Mouse (Mus musculus) lung, adult 18-20 months (tissue): ENCODE measurements around the gene Fxyd2.
A peak's percentile ranks its signal among the peaks of the same experiment; 100 is the strongest.

Source experiments
- DNase-seq, 2 experiments: peaks; one replicate each; pipeline ENCODE4 v3.0.0; 2022; ENCODE audit warnings: mixed read lengths in 2 of 2

Fxyd2 gene

GRCm38 (mm10) chr9:45395218-45395617 is 4.3 kb upstream of the Fxyd2 start:
- DNase-seq: no peak

DNA sequence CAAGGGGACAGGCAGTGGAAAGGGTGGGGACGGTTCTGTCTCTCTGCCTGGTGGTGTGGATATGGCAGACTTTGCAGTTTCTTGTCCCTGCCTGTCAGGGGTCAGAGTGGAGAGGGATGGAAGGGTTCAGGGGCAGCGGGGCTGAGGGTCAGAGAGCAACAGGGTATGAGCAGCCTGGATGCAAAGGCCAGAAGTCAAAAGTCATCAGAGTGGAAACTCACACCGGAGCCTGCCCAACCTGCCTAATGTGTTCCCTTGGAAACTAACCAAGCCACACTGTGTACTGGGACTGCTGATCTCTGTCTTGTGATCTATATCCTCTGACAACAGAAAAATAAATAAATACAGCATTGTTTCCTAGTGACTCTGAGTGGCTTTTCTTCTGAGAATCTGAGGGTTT is 3.7 kb upstream of the Fxyd2 start:
- no peak for DNase-seq

GRCm38 (mm10) chr9:45398336-45398735 is 1.1 kb upstream of the Fxyd2 start:
- peak; percentile 16 to 34 for DNase-seq

DNA sequence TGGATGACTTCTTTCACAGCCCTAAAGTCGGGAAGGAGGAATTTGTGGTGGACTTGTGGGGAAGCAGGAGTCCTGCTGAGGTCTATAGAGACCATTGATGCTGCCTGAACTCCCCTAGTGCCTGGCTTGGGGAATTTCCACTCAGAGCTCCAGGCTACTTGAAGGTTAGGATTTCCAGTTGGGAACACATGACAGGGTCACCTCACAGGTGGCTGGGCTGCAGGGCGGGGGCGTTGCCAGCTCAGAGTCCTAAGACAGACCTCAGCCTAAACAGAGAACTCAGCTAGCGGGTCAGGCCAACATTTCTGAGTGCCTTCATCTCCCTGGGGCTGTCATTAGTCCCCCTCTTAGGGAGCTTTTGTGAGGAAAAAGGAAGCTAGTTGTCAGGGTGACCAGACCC is 2.4 kb downstream of the Fxyd2 start:
- DNase-seq: no peak

DNA sequence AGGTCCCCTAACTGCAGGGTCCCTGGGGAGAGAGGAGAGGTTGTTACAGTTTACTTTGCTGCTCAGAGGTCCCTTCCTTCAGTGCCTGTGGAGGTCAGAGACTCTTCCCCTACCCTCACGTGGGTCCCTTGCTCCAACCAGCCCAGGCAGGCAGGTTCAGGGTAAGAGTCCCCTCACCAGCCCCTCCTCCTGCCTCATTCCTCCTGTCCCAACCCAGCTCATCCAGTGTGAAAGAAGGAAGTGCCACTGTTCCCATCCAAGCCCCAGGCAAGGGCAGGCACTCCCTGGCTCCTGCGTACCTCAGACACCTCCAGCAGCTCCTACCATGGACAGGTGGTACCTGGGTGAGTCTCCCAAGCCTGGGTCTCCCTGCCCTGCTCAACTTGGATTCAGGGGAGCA is 3.5 kb downstream of the Fxyd2 start:
- DNase-seq: no peak

DNA sequence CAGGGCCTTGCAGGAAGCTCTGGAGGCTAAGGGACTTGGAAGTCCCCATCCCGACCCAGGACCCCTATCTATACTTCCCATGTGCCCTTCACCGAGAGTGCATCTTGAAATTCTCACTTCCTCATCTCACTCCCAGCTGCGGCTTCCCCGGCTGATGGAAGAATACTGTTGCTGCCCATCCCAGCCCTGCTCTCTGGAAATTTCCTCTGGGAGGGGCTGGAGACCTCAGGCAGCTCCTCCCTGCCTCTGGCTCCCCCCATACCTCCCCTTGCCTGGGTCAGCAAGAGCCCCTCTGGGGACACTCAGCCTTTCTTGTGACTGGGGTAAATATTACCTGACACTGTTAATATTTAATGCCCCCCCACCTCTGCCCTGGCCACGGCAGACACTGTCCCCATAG is 6.2 kb downstream of the Fxyd2 start:
- no peak for DNase-seq

- no peak for DNase-seq
Observed at GRCm38 (mm10) chr9:45406808-45407207, 7.3 kb downstream of the Fxyd2 start.

- DNase-seq: peak; percentile 65 to 75
Observed at GRCm38 (mm10) chr9:45407706-45408675, 8.5 kb downstream of the Fxyd2 start.

GRCm38 (mm10) chr9:45410193-45410592 is 10.7 kb downstream of the Fxyd2 start:
- DNase-seq: no peak

GRCm38 (mm10) chr9:45410614-45411013 is 11.1 kb downstream of the Fxyd2 start:
- DNase-seq: no peak

DNA sequence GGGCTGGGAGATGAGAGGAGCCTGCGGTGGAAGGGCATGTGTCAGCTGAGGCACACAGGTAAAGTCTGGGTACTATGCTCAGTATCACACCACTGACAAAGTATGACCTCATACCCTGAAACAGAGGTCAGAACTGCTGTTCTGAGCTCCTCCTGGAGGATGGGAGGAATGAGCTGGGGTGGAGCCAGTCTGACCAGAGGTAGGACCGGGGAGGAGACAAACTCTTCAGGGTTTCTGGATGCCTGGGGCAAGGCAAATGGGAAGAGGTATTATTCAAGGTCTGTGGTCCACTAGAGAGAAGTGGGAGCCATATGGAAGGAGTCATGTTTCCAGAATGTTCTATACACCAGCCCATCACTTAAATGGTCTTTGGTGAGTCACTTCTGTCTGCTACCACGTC is 11.6 kb downstream of the Fxyd2 start:
- DNase-seq: no peak

- peak in 1 of 2 experiments; percentile 38 for DNase-seq
Observed at GRCm38 (mm10) chr9:45411803-45412202, 12.3 kb downstream of the Fxyd2 start.

- peak; percentile 75 to 82 for DNase-seq
Observed at GRCm38 (mm10) chr9:45412287-45412686, 12.8 kb downstream of the Fxyd2 start.

GRCm38 (mm10) chr9:45412700-45413477 is 13.4 kb downstream of the Fxyd2 start:
- DNase-seq: no peak

- no peak for DNase-seq
Observed at GRCm38 (mm10) chr9:45413478-45414140, 14.1 kb downstream of the Fxyd2 start.

DNA sequence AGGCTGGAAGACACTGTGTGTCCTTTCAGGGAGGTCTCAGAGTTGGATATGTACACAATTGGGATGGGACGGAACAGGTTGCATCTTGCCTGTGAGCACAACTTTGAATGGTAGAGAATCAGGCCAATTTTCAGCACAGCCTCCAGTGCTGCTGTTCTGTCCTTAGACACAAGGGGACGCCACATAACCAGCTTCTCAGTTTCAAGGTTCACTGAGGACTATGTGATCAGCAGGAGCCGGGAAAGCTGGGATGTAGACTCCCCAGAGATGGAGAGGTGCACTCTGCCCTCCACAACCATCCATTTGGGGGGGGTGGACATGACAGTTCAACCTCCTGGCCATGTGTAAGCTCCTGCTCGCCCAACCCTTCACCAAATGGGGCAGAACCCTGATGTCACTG is 16.4 kb downstream of the Fxyd2 start:
- DNase-seq: peak; percentile 11

GRCm38 (mm10) chr9:45417245-45417644 is 17.8 kb downstream of the Fxyd2 start:
- DNase-seq: peak; percentile 45 to 55

- no peak for DNase-seq
Observed at GRCm38 (mm10) chr9:45418252-45418651, 18.8 kb downstream of the Fxyd2 start.

DNA sequence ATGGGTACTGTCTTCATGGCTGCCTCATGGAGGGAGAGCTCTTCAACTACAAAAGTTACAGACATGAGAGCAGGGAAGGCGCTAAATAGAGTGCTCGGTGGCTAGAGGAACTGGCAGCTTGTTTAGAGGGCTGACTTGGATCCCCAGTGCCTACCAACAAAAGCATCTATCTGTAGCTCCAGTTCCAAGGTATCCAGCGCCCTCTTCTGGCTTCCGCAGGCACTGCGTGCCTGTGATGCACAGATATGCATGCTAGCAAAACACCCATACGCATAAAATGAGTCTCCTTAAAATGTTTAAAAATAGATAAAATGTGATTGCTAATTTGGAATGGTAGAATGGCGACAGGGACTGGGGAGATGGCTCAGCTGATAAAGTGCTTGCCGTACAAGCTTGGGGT is 21.7 kb downstream of the Fxyd2 start:
- DNase-seq: no peak

GRCm38 (mm10) chr9:45422761-45423298 is 23.4 kb downstream of the Fxyd2 start:
- no peak for DNase-seq

GRCm38 (mm10) chr9:45426456-45426855 is 27.0 kb downstream of the Fxyd2 start, which contains the start of gene Dscaml1:
Dscaml1 (plus strand) TSS chr9:45426628.
- no peak for DNase-seq

DNA sequence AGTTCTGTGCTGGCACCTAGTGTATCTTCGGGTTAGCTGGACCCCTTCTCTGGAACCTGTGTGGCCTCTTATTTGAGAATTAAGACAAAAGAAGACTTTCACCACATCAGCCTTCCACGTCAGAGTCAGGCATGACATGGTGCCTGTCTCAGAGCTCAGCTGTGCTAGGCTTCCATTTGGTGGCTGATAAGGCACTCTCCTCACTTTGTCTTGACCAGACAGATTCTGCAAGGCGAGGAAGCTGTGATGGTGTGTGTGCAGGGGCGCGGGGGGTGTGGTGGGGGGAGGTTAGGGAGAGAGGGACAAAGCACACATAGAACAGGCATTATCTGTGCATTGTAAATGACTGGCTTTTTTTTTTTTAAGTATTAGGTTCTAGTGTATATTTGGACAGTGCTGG is 29.9 kb downstream of the Fxyd2 start:
- no peak for DNase-seq
